ENCODE assay signal across 9 mouse cellular contexts in genomic region chr4:127173461-127173860, GRCm38 (mm10). TPM values are rescaled to one million over a fixed set of nuclear protein-coding genes. Genes with fewer than 3 reads are reported as not detected.
DNase-seq lines count a peak whose midpoint lies in the region; ATAC-seq and TF ChIP-seq lines count a peak whose summit lies in the region.
"Had no signal": no experiment of that assay in that cellular context is flagged by ENCODE, and none has a peak within 500 bp of the region (broad histone marks: within the 10 kb centered on the region; RNA-seq: fewer than 3 reads in every experiment).

No protein-coding gene starts in this region.

- no peak for DNase-seq in heart, embryonic 10.5 days (ENCODE audit: low spot score)
- peak; percentile 59 for DNase-seq in CH12.LX (ENCODE audit: extremely low read depth)
- peak; percentile 37 for DNase-seq in brain, embryonic 14.5 days (ENCODE audit: low read depth)
- peak; percentile 52 for DNase-seq in heart, postnatal 0 days (ENCODE audit: low spot score)
- DNase-seq in lung, adult 18-20 months = peak; percentile 10 to 27
- peak; percentile 70 for DNase-seq in ovary, postnatal 36 days (ENCODE audit: low spot score)
- no peak for DNase-seq in left cerebral cortex, adult 8-10 months (ENCODE audit: low spot score in 2 of 2)

- no peaks in the 10 kb centered on the region for H3K79me2 ChIP-seq in CH12.LX (replicated peaks; ENCODE audit: control insufficient read depth, extremely low read depth, insufficient read depth, poor library complexity, severe bottlenecking)

- in situ Hi-C loops in CH12.LX (cut with MboI; ENCODE audit: low pct_ligation_motif_present, low pct_unique_long_range_greater_than_20kb, low sequenced_read_pairs) = no loop called here

- no peak overlapping the region for H3K27ac ChIP-seq in heart, embryonic 16.5 days (ENCODE audit: low read length)
- H3K27ac ChIP-seq in heart, embryonic 10.5 days = no peak overlapping the region
- H3K27ac ChIP-seq in CH12.LX (ENCODE audit: insufficient read depth, low read depth) = no peak overlapping the region
- no peak overlapping the region for H3K27ac ChIP-seq in heart, postnatal 0 days (ENCODE audit: low read depth)
- H3K27ac ChIP-seq: midbrain, embryonic 12.5 days had no signal

- no peak for TF ChIP-seq RAD21 in CH12.LX (IDR thresholded peaks at IDR 0.05; ENCODE audit: low read depth, low read length)

- H3K27me3 ChIP-seq in heart, embryonic 16.5 days (ENCODE audit: control insufficient read depth, insufficient read depth, low read length) = peaks cover 39% of the 10 kb centered on the region
- H3K27me3 ChIP-seq in heart, embryonic 10.5 days (ENCODE audit: insufficient read depth, poor library complexity, severe bottlenecking) = peaks cover 69% of the 10 kb centered on the region
- H3K27me3 ChIP-seq in CH12.LX (replicated peaks) = peaks cover 76% of the 10 kb centered on the region
- H3K27me3 ChIP-seq in heart, postnatal 0 days (ENCODE audit: control insufficient read depth, insufficient read depth, low read length) = peaks cover 62% of the 10 kb centered on the region

- WGBS in heart, embryonic 16.5 days = 2% methylated on average over 8 of the region's 8 CpGs
- 2% methylated on average over 8 of the region's 8 CpGs for WGBS in heart, embryonic 10.5 days
- WGBS in heart, postnatal 0 days = 2% methylated on average over 8 of the region's 8 CpGs

- TF ChIP-seq EP300 in CH12.LX (IDR thresholded peaks at IDR 0.05; ENCODE audit: low read length) = no peak
- no peak for TF ChIP-seq EP300 in heart, postnatal 0 days (IDR thresholded peaks at IDR 0.05; ENCODE audit: low read depth)

- H3K4me1 ChIP-seq in heart, embryonic 16.5 days (ENCODE audit: control insufficient read depth, insufficient read depth, low read length) = peaks cover 5% of the 10 kb centered on the region
- peaks cover 13% of the 10 kb centered on the region for H3K4me1 ChIP-seq in heart, embryonic 10.5 days
- H3K4me1 ChIP-seq in CH12.LX (ENCODE audit: control insufficient read depth in 1 of 2, insufficient read depth in 2 of 2) = peaks cover 3 to 4% of the 10 kb centered on the region in 2 experiments; a peak in 3 of 4 replicates
- H3K4me1 ChIP-seq in heart, postnatal 0 days (ENCODE audit: control insufficient read depth, insufficient read depth) = no peaks in the 10 kb centered on the region

- no peak for TF ChIP-seq POLR2A in CH12.LX (IDR thresholded peaks at IDR 0.05; ENCODE audit: low read depth, low read length)
- TF ChIP-seq POLR2A in brain, embryonic 14.5 days (IDR thresholded peaks at IDR 0.05; ENCODE audit: borderline replicate concordance, extremely low read depth, insufficient read depth, insufficient read length, poor library complexity, severe bottlenecking) = no peak

- no peaks in the 10 kb centered on the region for H3K9me3 ChIP-seq in heart, embryonic 16.5 days (replicated peaks; ENCODE audit: control insufficient read depth, low read length)
- no peaks in the 10 kb centered on the region for H3K9me3 ChIP-seq in heart, embryonic 10.5 days
- H3K9me3 ChIP-seq in CH12.LX (replicated peaks; ENCODE audit: low read length) = peaks cover 3% of the 10 kb centered on the region
- H3K9me3 ChIP-seq in heart, postnatal 0 days (replicated peaks; ENCODE audit: control insufficient read depth, low read length) = no peaks in the 10 kb centered on the region
- H3K9me3 ChIP-seq: midbrain, embryonic 12.5 days had no signal

- no peak overlapping the region for H3K4me3 ChIP-seq in heart, embryonic 16.5 days (ENCODE audit: low read length)
- H3K4me3 ChIP-seq in heart, embryonic 10.5 days = no peak overlapping the region
- H3K4me3 ChIP-seq in CH12.LX (replicated peaks in 1 of 3; ENCODE audit: low read depth in 2 of 3, low read length in 2 of 3, poor library complexity in 1 of 3) = no peak overlapping the region
- H3K4me3 ChIP-seq in heart, postnatal 0 days (ENCODE audit: low read depth, low read length) = no peak overlapping the region
- H3K4me3 ChIP-seq: midbrain, embryonic 12.5 days had no signal

- TF ChIP-seq CTCF in CH12.LX (conservative IDR thresholded peaks at IDR 0.05 in 1 of 2, IDR thresholded peaks at IDR 0.05 in 1 of 2; ENCODE audit: low read depth in 2 of 2, low read length in 2 of 2) = no peak
- no peak for TF ChIP-seq CTCF in brain, embryonic 14.5 days (IDR thresholded peaks at IDR 0.05; ENCODE audit: borderline replicate concordance, extremely low read depth, insufficient read depth, insufficient read length)
- 0 out of 2 replicates have a peak, but pooled peaks have one; percentile 13 for TF ChIP-seq CTCF in heart, postnatal 0 days (IDR thresholded peaks at IDR 0.05; ENCODE audit: low read depth)

- no peak overlapping the region for H3K9ac ChIP-seq in heart, embryonic 16.5 days (ENCODE audit: low read length)
- no peak overlapping the region for H3K9ac ChIP-seq in CH12.LX (ENCODE audit: insufficient read depth, low read depth)
- no peak overlapping the region for H3K9ac ChIP-seq in heart, postnatal 0 days (replicated peaks; ENCODE audit: low read depth, low read length)
- H3K9ac ChIP-seq: midbrain, embryonic 12.5 days had no signal

- peak; percentile 30; the same call in 1 of the 2 replicates for ATAC-seq in heart, embryonic 16.5 days (replicated peaks; ENCODE audit: extremely low read depth, insufficient read depth, low FRiP score)
- ATAC-seq in heart, postnatal 0 days (ENCODE audit: insufficient read depth, low read depth) = peak; percentile 42

- H3K36me3 ChIP-seq in heart, embryonic 16.5 days (ENCODE audit: control insufficient read depth, insufficient read depth) = no peaks in the 10 kb centered on the region
- no peaks in the 10 kb centered on the region for H3K36me3 ChIP-seq in heart, embryonic 10.5 days
- H3K36me3 ChIP-seq in CH12.LX (replicated peaks in 1 of 2; ENCODE audit: control insufficient read depth in 1 of 2, insufficient read depth in 1 of 2, low read length in 1 of 2) = no peaks in the 10 kb centered on the region
- no peaks in the 10 kb centered on the region for H3K36me3 ChIP-seq in heart, postnatal 0 days (replicated peaks; ENCODE audit: control insufficient read depth, insufficient read depth, low read length)
- H3K36me3 ChIP-seq: midbrain, embryonic 12.5 days had no signal

- H3K4me2 ChIP-seq in heart, embryonic 16.5 days (ENCODE audit: low read depth, low read length) = no peak overlapping the region
- H3K4me2 ChIP-seq in CH12.LX (ENCODE audit: insufficient read depth, low read depth, poor library complexity, severe bottlenecking) = no peak overlapping the region
- H3K4me2 ChIP-seq in heart, postnatal 0 days (ENCODE audit: low read depth, low read length) = no peak overlapping the region
- H3K4me2 ChIP-seq: midbrain, embryonic 12.5 days had no signal

- dilution Hi-C loops in CH12.LX (cut with MboI; ENCODE audit: extremely low pct_ligation_motif_present, extremely low pct_unique_long_range_greater_than_20kb, low sequenced_read_pairs) = no loop called here

TF ChIP-seq in CH12.LX, 34 proteins besides CTCF, POLR2A, EP300 and RAD21:
- TF ChIP-seq SIN3A (IDR thresholded peaks at IDR 0.05; ENCODE audit: low read length) = peak; percentile 98
- no peak for TF ChIP-seq PAX5 (IDR thresholded peaks at IDR 0.05; ENCODE audit: low read length)
- TF ChIP-seq MXI1 (IDR thresholded peaks at IDR 0.05; ENCODE audit: low read depth, low read length) = peak; percentile 84

RNA-seq across cellular contexts. Expression of gene Dlgap3, which starts 4.5 kb away (rescaled TPM):
- 0.39 and 0.45 TPM in 2 replicates for polyA plus RNA-seq in heart, embryonic 16.5 days (2015; fragmentation: Nextera tagmentation; extraction: Ambion mirVana)
- polyA plus RNA-seq in heart, embryonic 10.5 days (2016; fragmentation: Nextera tagmentation; extraction: Ambion mirVana) = 0.31 and 0.77 TPM in 2 replicates
- total RNA-seq in CH12.LX (2012; rRNA removed) (0.38 and 0.55 TPM in 2 replicates), CH12.LX (2014; rRNA removed) (0.08 TPM in 1 of 2 replicates, not detected in the other)
- polyA plus RNA-seq in CH12.LX (2012; ENCODE audit: insufficient read length, low read depth) = 0.07 and 0.37 TPM in 2 replicates
- 27.0 and 42.7 TPM in 2 replicates for polyA plus RNA-seq in brain, embryonic 14.5 days (2012; rRNA removed)
- total RNA-seq in heart, postnatal 0 days (2014; rRNA removed; ENCODE audit: low replicate concordance) = 0.15 and 0.57 TPM in 2 replicates
- polyA plus RNA-seq in heart, postnatal 0 days (2015; fragmentation: Nextera tagmentation; extraction: Ambion mirVana) = 0.12 and 0.15 TPM in 2 replicates
- total RNA-seq in left cerebral cortex, adult 8-10 months (2022) = 100 to 1,000 TPM; 313 to 384 (median 344) TPM

RNA-seq across cellular contexts. Expression of gene Tmem35b, which starts 50.0 kb away (rescaled TPM):
- 14.2 and 14.4 TPM in 2 replicates for polyA plus RNA-seq in heart, embryonic 16.5 days (2015; fragmentation: Nextera tagmentation; extraction: Ambion mirVana)
- polyA plus RNA-seq in heart, embryonic 10.5 days (2016; fragmentation: Nextera tagmentation; extraction: Ambion mirVana) = 16.4 and 16.5 TPM in 2 replicates
- total RNA-seq in CH12.LX (2012; rRNA removed) (8.4 and 14.2 TPM in 2 replicates), CH12.LX (2014; rRNA removed) (8.3 and 9.4 TPM in 2 replicates)
- 5.5 and 7.1 TPM in 2 replicates for polyA plus RNA-seq in CH12.LX (2012; ENCODE audit: insufficient read length, low read depth)
- polyA plus RNA-seq in brain, embryonic 14.5 days (2012; rRNA removed) = 15.9 and 23.1 TPM in 2 replicates
- 1.8 and 8.2 TPM in 2 replicates for total RNA-seq in heart, postnatal 0 days (2014; rRNA removed; ENCODE audit: low replicate concordance)
- 9.1 and 10.2 TPM in 2 replicates for polyA plus RNA-seq in heart, postnatal 0 days (2015; fragmentation: Nextera tagmentation; extraction: Ambion mirVana)
- total RNA-seq in left cerebral cortex, adult 8-10 months (2022) = 1 to 10 TPM; 3.4 to 5.7 (median 4.2) TPM

Comparison
In these comparisons a context has a peak if more than half of its experiments do, and no peak if none do; other contexts are left out.
1. DNase-seq: peak in CH12.LX (single experiment), brain, embryonic 14.5 days (single experiment), heart, postnatal 0 days (single experiment), lung, adult 18-20 months (2 of 2) and ovary, postnatal 36 days (single experiment); none in heart, embryonic 10.5 days (single experiment) and left cerebral cortex, adult 8-10 months (0 of 2).
2. RNA of gene Dlgap3, which starts 4.5 kb away (polyA plus RNA-seq): 27.0 to 42.7 TPM in brain, embryonic 14.5 days; 0.31 to 0.77 TPM in heart, embryonic 10.5 days, 0.39 to 0.45 TPM in heart, embryonic 16.5 days, 0.12 to 0.15 TPM in heart, postnatal 0 days and 0.07 to 0.37 TPM in CH12.LX; every median in the first group is over 10 times any median in the second.